Mouse (Mus musculus): Measurements from ENCODE around the gene Ppp1r14b. TPM values are rescaled to one million over a fixed set of nuclear protein-coding genes. Genes with fewer than 3 reads are reported as not detected.

Ppp1r14b gene
- polyA plus RNA-seq, 1 experiment from 2014 or later, result 333 TPM

DNA sequence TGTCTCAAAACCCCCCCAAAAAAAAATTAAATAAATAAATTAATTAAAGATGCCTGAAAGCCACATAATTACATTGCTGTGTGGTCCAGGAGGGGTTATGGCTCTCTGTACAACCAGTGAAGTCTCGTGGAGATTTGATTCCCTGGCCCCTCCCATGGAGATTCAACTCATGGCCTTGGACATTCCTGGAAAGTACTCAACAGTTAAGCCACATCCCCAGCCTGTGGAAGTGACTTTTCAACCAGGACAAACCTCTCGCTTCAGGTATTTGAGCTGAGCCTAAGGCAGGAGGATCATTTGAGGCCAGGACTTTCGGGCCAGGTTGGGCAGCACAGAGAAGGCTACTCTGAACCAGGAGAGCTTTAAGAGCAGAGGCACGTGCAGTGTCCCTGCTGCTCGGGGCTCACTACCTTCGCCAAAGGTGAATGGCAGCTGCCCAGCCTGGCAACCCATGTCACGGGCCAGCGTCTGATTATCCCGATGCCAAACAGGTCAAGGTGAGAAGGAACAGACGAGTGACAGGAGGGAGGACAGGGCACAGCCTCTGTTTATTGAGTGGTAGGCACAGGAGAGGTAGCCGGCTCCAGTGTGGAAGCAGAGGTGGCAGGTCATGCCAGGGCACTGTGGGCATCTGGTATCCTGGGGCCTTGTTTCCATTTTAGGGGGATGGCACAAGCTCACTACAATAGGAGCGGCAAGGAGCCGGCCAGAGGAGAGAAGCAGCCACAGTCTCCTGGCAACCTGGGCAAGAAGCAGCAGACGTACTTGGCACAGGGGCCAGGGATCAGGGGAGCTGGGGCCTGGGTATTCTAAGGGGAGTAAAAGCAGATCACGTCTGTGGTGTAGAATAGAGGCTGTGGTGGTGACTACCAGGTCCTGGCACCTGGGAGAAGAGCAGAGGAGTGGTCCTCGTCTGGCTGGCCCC is 37.0 kb upstream of the Ppp1r14b start:
- WGBS, result 83% methylated on average over 16 of the region's 16 CpGs
- Histone ChIP-seq H3K36me3 (replicated peaks) (no peaks in the 10 kb centered on the region), H3K4me1 (peaks cover 40% of the 10 kb centered on the region), H3K4me3 (replicated peaks) (no peak overlapping the region), H3K9me3 (no peaks in the 10 kb centered on the region), H3K27me3 (peaks cover 36% of the 10 kb centered on the region), H3K27ac (no peak overlapping the region), H3K4me2 (no peak overlapping the region), H3K9ac (no peak overlapping the region)
- ATAC-seq (ENCODE audit: low FRiP score), result no peak

DNA sequence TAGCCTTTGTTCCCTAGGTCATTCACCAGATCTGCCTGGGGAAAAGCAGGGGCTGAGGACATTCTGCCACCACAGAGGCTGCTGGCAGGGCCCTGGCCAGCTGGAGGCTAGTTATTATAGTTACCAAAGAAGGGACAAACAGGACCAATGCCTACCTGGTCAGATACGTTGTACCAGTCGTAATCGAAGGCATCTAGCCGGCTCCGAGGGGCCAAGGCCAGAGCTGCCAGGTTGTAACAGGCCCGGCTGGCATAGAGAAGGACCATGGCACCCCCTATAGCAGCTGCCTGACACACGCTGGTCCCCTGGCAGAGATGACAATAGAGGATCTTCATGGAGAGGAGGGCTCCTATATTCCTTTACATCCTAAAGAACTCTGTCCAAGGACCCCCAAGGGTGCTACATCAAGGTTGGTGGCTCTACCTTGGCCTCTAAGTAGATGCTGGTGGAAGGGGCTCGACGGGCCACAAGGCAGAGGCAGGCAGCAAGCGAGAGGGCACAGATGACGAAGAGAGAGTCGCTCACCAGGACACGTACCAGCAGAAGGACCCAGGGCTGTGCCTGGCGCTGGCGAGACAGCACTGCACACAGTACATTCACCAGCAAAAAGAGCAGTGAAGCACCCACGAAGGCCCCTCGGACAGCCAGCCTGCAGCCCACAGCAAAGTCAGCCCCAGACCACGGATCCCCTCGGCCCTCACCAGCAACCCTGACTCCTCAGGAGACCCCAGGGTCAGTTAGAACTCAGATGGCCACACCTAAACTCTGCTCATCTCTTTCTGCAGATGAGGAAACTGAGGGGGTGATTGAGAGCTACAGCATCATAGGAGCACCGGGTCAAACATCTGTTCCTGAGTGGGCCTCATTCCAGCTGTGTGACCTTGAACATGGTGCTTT is 35.4 kb upstream of the Ppp1r14b start:
- Histone ChIP-seq H3K27ac (no peak overlapping the region), H3K27me3 (peaks cover 21% of the 10 kb centered on the region), H3K4me2 (peak overlapping the region; percentile 99), H3K4me1 (peaks cover 32% of the 10 kb centered on the region), H3K9me3 (no peaks in the 10 kb centered on the region), H3K4me3 (replicated peaks) (no peak overlapping the region), H3K36me3 (replicated peaks) (no peaks in the 10 kb centered on the region), H3K9ac (no peak overlapping the region)
- WGBS, result 89% methylated on average over 20 of the region's 20 CpGs
- no peak for ATAC-seq (ENCODE audit: low FRiP score)

DNA sequence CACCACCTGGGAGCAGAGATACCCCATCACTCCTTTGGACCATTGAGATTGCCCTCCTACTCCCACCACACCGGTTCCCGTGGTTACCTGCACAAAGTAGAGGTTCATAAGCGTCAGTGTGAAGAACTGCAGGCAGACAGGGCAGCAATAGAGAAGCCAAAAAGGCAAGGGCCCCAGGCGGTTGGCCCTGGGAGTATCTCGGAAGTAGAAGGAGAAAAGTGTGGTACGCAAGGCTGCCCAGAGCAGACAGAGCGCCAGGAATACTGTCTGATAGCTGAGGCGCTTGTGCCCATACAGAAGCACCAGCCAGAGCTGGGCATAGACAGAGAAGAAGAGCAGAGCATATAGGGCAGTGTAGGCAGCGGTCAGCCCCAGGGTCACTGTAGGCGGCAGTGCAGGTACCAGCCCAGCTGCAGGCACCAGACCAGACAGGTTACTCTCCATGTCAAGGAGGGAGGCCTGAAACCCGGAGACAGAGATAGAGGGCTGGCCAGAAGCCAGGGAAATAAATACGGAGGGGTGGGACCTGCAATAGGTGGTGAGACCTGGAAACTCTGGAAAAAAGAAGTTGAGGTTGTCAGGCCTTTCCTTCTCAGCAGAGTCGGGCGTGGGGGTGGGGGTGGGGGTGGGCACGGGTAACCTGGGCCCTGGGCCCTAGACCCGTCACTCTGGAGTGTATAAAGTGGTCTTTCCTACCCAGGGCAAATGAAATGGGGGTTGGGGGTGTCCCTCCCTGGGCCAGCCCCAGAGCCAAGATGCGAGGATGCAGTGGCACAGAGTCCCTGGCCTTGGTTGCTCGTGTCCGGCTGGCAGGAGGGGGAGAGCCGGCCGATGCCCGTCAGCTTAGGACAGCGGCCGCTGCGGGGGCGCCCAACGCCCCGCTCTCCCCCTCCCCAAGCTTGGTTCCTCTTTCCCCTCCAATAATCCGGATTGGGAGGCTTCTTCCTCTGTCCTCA is 34.1 kb upstream of the Ppp1r14b start:
- Histone ChIP-seq H3K4me1 (peaks cover 32% of the 10 kb centered on the region), H3K36me3 (replicated peaks) (0 out of 2 replicates have a peak, but pooled peaks cover 6% of the 10 kb centered on the region), H3K4me2 (peak overlapping the region; percentile 99), H3K27ac (peak overlapping the region; percentile 95; the same call in 1 of the 2 replicates), H3K9ac (peak overlapping the region; percentile 91), H3K27me3 (peaks cover 8% of the 10 kb centered on the region), H3K4me3 (replicated peaks) (peak overlapping the region; percentile 83), H3K9me3 (no peaks in the 10 kb centered on the region)
- ATAC-seq (ENCODE audit: low FRiP score), result peak; percentile 4
- WGBS, result 20% methylated on average over 29 of the region's 29 CpGs

DNA sequence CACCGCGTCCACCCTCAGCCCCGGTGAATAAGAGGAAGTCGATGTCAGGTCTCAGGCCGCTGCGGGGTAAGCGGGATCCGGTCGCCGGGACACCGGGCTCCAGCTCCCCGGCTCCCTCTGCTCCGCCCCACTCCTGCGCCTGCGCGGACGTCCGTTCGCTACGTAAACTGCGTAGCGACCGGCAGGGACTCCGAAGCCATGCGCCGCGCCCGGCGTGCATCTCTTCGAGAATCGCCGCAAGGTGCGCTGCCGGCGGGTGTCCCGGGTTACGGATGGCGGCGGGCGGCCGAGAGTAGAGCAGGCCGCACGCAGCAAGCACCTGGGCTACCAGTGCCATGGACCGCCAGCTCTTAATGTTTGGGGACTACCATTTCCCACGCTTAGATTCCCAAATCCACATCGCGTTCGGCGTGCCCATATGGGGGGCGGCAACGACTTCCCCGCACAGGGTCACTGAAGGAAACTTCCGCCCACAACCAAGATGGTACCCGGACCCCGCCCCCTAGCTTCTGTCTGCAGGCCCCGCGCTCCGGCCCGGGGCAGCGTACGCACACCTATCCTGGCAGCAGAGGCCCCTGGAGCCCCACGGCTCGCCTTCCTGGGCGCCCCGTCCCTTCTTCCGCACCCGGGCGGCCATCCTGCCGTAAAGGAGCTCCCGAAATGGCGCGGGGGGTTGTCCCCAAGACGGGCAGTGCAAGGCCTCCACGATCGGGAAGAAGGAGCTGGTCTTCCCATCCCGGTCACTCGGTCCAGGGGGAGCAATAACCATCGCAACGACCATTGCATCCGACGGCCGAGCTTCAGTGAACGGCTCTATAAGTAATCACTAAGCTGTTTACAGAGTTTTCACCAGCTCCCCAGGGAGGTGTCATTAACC is 33.2 kb upstream of the Ppp1r14b start, which contains the start of gene Bad:
Gene Bad, plus strand, starts transcription at position 490 of the 877 bp plus-strand sequence.
- Histone ChIP-seq H3K4me2 (peak within 1 kb of the TSS; percentile 99), H3K9me3 (no peaks in the 10 kb centered on the region), H3K27ac (peak within 1 kb of the TSS; percentile 95), H3K36me3 (replicated peaks) (0 out of 2 replicates have a peak, but pooled peaks cover 6% of the 10 kb centered on the region), H3K9ac (peak within 1 kb of the TSS; percentile 91), H3K27me3 (no peaks in the 10 kb centered on the region), H3K4me1 (peaks cover 32% of the 10 kb centered on the region), H3K4me3 (replicated peaks) (peak within 1 kb of the TSS; percentile 83)
- under 1% methylated on average over 83 of the region's 83 CpGs for WGBS
- ATAC-seq (ENCODE audit: low FRiP score), result peak; percentile 87

DNA sequence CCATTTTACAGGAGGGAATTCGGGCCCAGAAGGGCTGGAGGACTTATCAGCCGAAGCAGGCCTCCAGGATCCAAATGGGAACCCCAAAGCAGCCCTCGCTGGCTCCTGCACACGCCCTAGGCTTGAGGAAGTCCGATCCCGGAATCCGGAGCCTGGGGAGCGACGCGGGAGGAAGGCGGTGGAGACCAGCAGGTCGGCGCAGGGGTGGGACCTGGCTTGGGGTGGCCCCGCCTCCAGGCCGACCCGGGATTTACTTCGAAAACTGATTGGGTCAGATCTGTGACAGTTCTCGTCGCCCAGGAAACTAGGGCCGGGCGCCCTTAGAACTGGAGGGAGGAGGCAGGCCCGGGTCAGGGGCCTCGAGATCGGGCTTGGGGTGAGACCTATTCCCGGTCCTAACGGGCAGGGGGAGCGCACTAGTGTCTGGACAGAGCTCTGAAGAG is 32.5 kb upstream of the Ppp1r14b start, which contains the start of gene Gpr137:
Gene Gpr137, minus strand, starts transcription at position 232 of the 443 bp plus-strand sequence.
- Histone ChIP-seq H3K27ac (peak within 1 kb of the TSS; percentile 95), H3K27me3 (no peaks in the 10 kb centered on the region), H3K4me3 (replicated peaks) (peak within 1 kb of the TSS; percentile 83), H3K36me3 (replicated peaks) (0 out of 2 replicates have a peak, but pooled peaks cover 11% of the 10 kb centered on the region), H3K9ac (peak within 1 kb of the TSS; percentile 91), H3K4me1 (peaks cover 32% of the 10 kb centered on the region), H3K4me2 (peak within 1 kb of the TSS; percentile 99), H3K9me3 (no peaks in the 10 kb centered on the region)
- under 1% methylated on average over 27 of the region's 27 CpGs for WGBS
- peak; percentile 85 for ATAC-seq (ENCODE audit: low FRiP score)

DNA sequence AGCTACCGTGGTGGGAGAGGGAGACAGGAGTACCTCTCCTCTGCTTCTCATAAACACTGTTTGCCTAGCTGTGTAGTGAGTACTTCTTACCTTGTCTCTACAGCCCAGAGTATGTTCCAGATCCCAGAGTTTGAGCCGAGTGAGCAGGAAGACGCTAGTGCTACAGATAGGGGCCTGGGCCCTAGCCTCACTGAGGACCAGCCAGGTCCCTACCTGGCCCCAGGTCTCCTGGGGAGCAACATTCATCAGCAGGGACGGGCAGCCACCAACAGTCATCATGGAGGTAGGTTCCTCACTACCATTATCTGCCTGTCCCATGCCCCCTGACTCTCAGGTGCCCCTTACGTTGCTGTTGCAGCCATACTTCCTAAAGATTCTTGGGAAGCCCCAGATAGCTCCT is 32.0 kb upstream of the Ppp1r14b start:
- peak overlapping the region; percentile 95 for H3K27ac ChIP-seq
- H3K4me3 ChIP-seq (replicated peaks), result peak overlapping the region; percentile 83
- H3K36me3 ChIP-seq (replicated peaks), result 0 out of 2 replicates have a peak, but pooled peaks cover 11% of the 10 kb centered on the region
- peak overlapping the region; percentile 99 for H3K4me2 ChIP-seq
- peak; percentile 1; the same call in 1 of the 2 replicates for ATAC-seq (ENCODE audit: low FRiP score)
- WGBS, result 24% methylated on average over 5 of the region's 5 CpGs
- H3K27me3 ChIP-seq, result no peaks in the 10 kb centered on the region
- H3K9me3 ChIP-seq, result no peaks in the 10 kb centered on the region
- peak overlapping the region; percentile 91 for H3K9ac ChIP-seq
- peaks cover 32% of the 10 kb centered on the region for H3K4me1 ChIP-seq

DNA sequence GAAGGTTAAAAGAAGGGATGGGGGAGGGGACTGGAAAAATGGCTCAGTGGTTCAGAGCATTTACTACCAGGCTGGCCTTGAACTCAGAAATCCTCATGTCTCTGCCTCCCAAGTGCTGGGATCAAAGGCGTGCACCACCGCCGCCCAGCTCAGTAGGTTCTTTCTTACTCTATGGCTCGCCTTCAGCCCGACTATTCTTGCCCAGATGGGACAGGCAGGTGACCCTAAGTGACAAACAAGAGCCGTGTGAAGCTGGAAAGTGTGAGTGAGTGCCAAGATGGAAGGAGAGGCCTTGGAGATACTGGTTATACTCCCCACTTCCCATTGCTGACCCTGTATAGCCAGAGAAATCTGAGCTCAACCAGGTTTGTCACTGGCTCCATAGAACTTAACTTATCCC is 31.1 kb upstream of the Ppp1r14b start:
- Histone ChIP-seq H3K4me1 (peaks cover 32% of the 10 kb centered on the region), H3K4me2 (no peak overlapping the region), H3K27ac (no peak overlapping the region), H3K27me3 (no peaks in the 10 kb centered on the region), H3K4me3 (replicated peaks) (no peak overlapping the region), H3K36me3 (replicated peaks) (0 out of 2 replicates have a peak, but pooled peaks cover 11% of the 10 kb centered on the region), H3K9ac (no peak overlapping the region), H3K9me3 (no peaks in the 10 kb centered on the region)
- no peak for ATAC-seq (ENCODE audit: low FRiP score)
- WGBS, result 95% methylated on average over 6 of the region's 6 CpGs

DNA sequence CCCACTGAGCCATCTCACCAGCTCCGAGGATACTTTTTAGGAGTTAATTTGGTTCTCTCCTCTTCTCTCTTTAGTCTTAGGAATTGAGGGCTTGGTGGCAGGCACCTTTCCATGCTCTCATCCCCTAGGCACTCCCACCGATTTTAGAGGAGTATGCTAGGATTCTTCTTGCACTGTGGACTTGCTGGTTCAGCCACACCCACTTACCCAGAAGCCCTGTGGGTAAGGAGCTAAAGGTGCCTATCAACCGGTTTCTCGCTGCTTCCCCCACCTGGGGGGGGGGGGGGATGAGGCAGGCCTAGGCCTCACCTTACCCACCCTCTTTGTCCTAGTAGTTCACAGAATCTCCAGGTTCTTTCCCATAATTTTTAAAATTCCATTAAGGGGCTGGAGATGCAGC is 27.0 kb upstream of the Ppp1r14b start:
- no peak overlapping the region for H3K27ac ChIP-seq
- whole genome bisulfite sequencing, result 69% methylated on average over 4 of the region's 4 CpGs
- H3K9ac ChIP-seq, result no peak overlapping the region
- no peak overlapping the region for H3K4me2 ChIP-seq
- H3K9me3 ChIP-seq, result no peaks in the 10 kb centered on the region
- H3K4me3 ChIP-seq (replicated peaks), result no peak overlapping the region
- H3K36me3 ChIP-seq (replicated peaks), result 0 out of 2 replicates have a peak, but pooled peaks cover 11% of the 10 kb centered on the region
- no peaks in the 10 kb centered on the region for H3K27me3 ChIP-seq
- peaks cover 19% of the 10 kb centered on the region for H3K4me1 ChIP-seq
- no peak for ATAC-seq (ENCODE audit: low FRiP score)

DNA sequence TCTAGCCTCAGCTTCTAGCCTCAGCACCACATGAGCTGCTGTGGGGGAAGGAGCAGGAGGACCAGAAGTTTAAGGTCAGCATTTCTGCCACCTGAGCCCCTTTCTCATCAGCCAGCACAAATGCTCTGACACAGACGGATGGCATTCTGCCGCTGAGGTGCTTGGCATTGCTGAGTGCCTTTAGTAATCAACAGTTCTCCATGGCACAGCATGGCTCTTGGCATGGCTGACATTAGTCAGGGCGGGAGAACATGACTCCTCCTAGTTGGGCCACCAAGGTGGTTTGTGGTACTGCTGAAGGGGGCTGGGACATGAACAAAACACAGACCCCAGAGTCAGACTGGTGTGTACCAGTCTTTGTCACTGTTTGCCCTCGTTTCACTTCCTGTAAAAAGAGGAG is 26.6 kb upstream of the Ppp1r14b start:
- H3K9me3 ChIP-seq, result no peaks in the 10 kb centered on the region
- ATAC-seq (ENCODE audit: low FRiP score), result no peak
- no peak overlapping the region for H3K4me2 ChIP-seq
- H3K4me3 ChIP-seq (replicated peaks), result no peak overlapping the region
- H3K27me3 ChIP-seq, result no peaks in the 10 kb centered on the region
- 0 out of 2 replicates have a peak, but pooled peaks cover 11% of the 10 kb centered on the region for H3K36me3 ChIP-seq (replicated peaks)
- peaks cover 18% of the 10 kb centered on the region for H3K4me1 ChIP-seq
- H3K9ac ChIP-seq, result no peak overlapping the region
- H3K27ac ChIP-seq, result no peak overlapping the region
- 82% methylated on average over 4 of the region's 4 CpGs for WGBS

DNA sequence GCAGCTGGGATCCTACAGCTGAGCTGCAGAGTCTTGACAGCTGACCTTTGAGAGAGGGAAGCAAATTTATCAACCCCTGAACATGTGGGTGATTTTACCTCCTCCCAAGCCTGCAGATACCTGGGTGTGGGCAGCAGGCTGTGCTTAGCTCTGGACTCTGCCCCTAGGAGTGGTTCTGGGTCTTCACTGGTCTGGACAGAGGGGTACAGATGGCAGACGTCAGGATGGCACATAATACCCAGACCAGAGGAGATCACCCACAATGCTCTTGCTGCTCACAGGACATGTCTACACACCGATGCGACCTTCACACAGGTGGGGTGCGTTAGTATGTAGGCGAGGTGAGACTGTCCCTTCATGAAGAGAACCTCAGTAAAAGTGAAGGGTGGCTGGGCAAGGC is 25.2 kb upstream of the Ppp1r14b start:
- H3K9me3 ChIP-seq, result no peaks in the 10 kb centered on the region
- 0 out of 2 replicates have a peak overlapping the region, but pooled peaks have one; percentile 60 for H3K4me3 ChIP-seq (replicated peaks)
- H3K4me1 ChIP-seq, result peaks cover 18% of the 10 kb centered on the region
- no peak overlapping the region for H3K9ac ChIP-seq
- H3K36me3 ChIP-seq (replicated peaks), result 0 out of 2 replicates have a peak, but pooled peaks cover 16% of the 10 kb centered on the region
- 0 out of 2 replicates have a peak overlapping the region, but pooled peaks have one; percentile 98 for H3K4me2 ChIP-seq
- 88% methylated on average over 5 of the region's 5 CpGs for WGBS
- no peaks in the 10 kb centered on the region for H3K27me3 ChIP-seq
- no peak overlapping the region for H3K27ac ChIP-seq
- no peak for ATAC-seq (ENCODE audit: low FRiP score)

All from forebrain, embryonic 12.5 days (tissue).